Mouse (Mus musculus) heart, postnatal 10 days (tissue): ENCODE results near the gene Slc4a5. TPM values are rescaled to one million over a fixed set of nuclear protein-coding genes. Genes with fewer than 3 reads are reported as not detected.
A peak's percentile ranks its signal among the peaks of the same experiment; 100 is the strongest.

Source experiments
- DNase-seq, 2 experiments: peaks; one replicate each; pipeline ENCODE4 v3.0.0; 2021
- intact Hi-C: fragments of 180-260 bp; cut with DNase I; formaldehyde crosslinking; loops from one replicate; pipeline ENCODE4 v1.15.1; 2025
- total RNA-seq, 2 experiments: library from RNA; stranded (reverse); gene quantifications; 2 replicates each; pipeline ENCODE4 v1.2.3; 2021

The Slc4a5 gene
- total RNA-seq, result not detected

- DNase-seq, result no peak
- intact Hi-C loops, result no loop called here
These were observed at the start of gene Slc4a5 for GRCm38 (mm10) chr6:83219814-83220213. Gene Slc4a5 (plus strand): TSS chr6:83219828.

GRCm38 (mm10) chr6:83169872-83170271 lies 49.8 kb upstream of the Slc4a5 start:
- DNase-seq, result no peak
- intact Hi-C loops, result no loop called here

GRCm38 (mm10) chr6:83171063-83171462 lies 48.6 kb upstream of the Slc4a5 start:
- intact Hi-C loops, result no loop called here
- DNase-seq, result no peak

- intact Hi-C loops, result no loop called here
- no peak for DNase-seq
These were observed 47.2 kb upstream of the Slc4a5 start for GRCm38 (mm10) chr6:83172240-83172920.

GRCm38 (mm10) chr6:83175996-83176395 lies 43.6 kb upstream of the Slc4a5 start:
- intact Hi-C loops, result no loop called here
- no peak for DNase-seq

- DNase-seq, result peak; percentile 24 to 44
- intact Hi-C loops, result no loop called here
These were observed 40.1 kb upstream of the Slc4a5 start for GRCm38 (mm10) chr6:83179390-83180117.

GRCm38 (mm10) chr6:83180605-83181004 lies 39.0 kb upstream of the Slc4a5 start:
- intact Hi-C loops, result no loop called here
- DNase-seq, result no peak

- peak in 1 of 2 experiments; percentile 27 for DNase-seq
- intact Hi-C loops, result no loop called here
These were observed 34.7 kb upstream of the Slc4a5 start for GRCm38 (mm10) chr6:83184858-83185435.

GRCm38 (mm10) chr6:83185895-83186861 lies 33.5 kb upstream of the Slc4a5 start:
- intact Hi-C loops, result no loop called here
- peak; percentile 43 to 48 for DNase-seq

- intact Hi-C loops, result no loop called here
- DNase-seq, result no peak
These were observed 32.7 kb upstream of the Slc4a5 start for GRCm38 (mm10) chr6:83186946-83187345.

- intact Hi-C loops, result no loop called here
- DNase-seq, result no peak
These were observed 26.1 kb upstream of the Slc4a5 start for GRCm38 (mm10) chr6:83193571-83193970.

GRCm38 (mm10) chr6:83197345-83198004 lies 22.2 kb upstream of the Slc4a5 start:
- DNase-seq, result peak; percentile 49 to 63
- intact Hi-C loops, result no loop called here

GRCm38 (mm10) chr6:83203320-83203719 lies 16.3 kb upstream of the Slc4a5 start:
- intact Hi-C loops, result loop anchor here (10.0 kb wide), 1 partner anchor 311 kb away; no protein-coding TSS in a partner anchor
- DNase-seq, result no peak

- intact Hi-C loops, result loop anchor here (10.0 kb wide), 1 partner anchor 309 kb away; no protein-coding TSS in a partner anchor
- DNase-seq, result no peak
These were observed 13.8 kb upstream of the Slc4a5 start for GRCm38 (mm10) chr6:83205851-83206250.

- intact Hi-C loops, result loop anchor here (10.0 kb wide), 1 partner anchor 308 kb away; no protein-coding TSS in a partner anchor
These were observed 13.3 kb upstream of the Slc4a5 start for GRCm38 (mm10) chr6:83206321-83206720.

GRCm38 (mm10) chr6:83207361-83208049 lies 12.1 kb upstream of the Slc4a5 start:
- no peak for DNase-seq
- intact Hi-C loops, result loop anchor here (10.0 kb wide), 1 partner anchor 307 kb away; no protein-coding TSS in a partner anchor

More at GRCm38 (mm10) chr6:83206321-83206720, 13.3 kb upstream of the Slc4a5 start:
- no peak for DNase-seq

- intact Hi-C loops, result loop anchor here (10.0 kb wide), 1 partner anchor 307 kb away; no protein-coding TSS in a partner anchor
- DNase-seq, result no peak
These were observed 11.6 kb upstream of the Slc4a5 start for GRCm38 (mm10) chr6:83208050-83208400.

- intact Hi-C loops, result no loop called here
- DNase-seq, result no peak
These were observed 9.1 kb upstream of the Slc4a5 start for GRCm38 (mm10) chr6:83210495-83210894.

GRCm38 (mm10) chr6:83211526-83211925 lies 8.1 kb upstream of the Slc4a5 start:
- no peak for DNase-seq
- intact Hi-C loops, result no loop called here
